Mouse (Mus musculus): Measurements from ENCODE around the gene Lypla2.

Gene Lypla2

DNA sequence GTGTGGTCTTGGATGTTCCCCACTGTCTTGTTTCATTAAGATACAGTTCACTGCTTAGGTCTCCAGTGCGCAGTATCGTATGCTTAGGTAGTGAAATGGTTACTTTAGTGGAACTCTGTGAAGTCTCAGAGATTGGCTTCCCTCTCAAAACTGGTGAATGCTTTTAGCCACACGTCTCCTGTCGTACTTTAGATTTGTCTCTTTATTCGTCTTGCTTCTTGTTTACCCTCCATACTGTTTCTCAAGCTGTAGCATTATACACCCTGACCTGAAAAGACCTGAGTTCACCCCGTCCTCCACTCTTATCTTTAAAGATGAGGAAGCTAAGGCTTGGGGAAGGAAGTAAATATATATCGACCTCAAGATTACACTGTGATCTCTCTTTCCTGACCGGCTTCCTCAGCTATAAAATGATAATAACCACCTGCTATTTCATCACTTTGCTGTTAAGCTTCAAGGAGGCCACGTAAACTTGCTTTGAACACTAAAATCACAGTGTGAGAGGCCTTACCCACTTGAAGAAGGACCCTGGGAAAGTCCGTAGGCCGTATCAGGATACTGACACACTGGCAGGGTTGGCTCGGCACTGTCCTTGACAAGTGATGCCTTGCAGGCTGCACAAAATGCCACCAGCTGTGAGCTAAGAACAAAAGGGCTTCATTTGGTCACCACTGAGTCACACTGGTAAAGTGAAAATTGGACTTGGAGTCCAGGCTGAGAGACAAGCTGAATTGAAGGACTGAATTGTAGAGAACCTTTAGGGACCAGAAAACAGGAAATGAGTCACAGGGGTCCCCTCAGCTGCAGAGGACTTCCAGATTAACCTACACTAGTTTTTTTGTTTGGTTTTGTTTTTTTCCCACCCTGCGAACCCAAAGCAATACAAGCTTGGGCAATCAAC is 735 bp upstream of the Lypla2 start:
- DNase-seq (ENCODE audit: extremely low read depth, insufficient read length, low spot score) = no peak

DNA sequence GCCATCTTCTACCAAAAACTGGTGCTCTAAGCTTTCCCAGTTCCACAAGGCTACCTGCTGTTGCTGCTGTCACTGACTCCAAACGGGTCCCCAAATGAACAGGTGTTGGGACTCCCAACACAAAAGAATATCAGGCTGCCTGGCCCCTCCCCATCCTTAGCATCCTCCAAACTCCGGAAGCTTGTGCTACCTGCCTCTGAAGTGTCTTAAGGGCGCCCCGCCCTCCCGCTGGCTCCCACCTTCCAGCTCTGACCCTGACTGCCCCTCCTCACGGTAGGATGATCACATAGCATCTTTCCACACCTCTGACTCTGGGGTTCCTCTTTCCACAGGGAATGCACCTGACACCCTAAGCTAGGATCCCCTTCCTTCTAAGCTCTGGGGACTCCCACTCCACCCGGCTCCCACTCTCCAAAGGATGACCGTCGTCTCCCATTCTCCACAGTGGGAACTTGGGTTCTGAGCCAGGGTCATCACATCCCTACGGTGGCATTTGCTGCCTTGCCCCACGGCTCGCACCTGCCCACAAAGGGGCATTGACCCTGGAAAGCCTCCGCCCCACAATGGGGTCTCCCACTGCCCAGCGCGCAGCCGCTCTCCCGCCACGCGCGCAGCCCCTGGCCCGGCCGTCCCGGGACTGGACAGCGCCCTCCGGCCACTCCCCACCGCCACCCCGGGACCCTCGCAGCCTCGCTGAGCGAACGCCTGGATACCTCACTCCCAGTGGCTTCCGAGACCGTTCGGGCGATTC is 446 bp downstream of the Lypla2 start:
- peak; percentile 18 for DNase-seq (ENCODE audit: extremely low read depth, insufficient read length, low spot score)

DNA sequence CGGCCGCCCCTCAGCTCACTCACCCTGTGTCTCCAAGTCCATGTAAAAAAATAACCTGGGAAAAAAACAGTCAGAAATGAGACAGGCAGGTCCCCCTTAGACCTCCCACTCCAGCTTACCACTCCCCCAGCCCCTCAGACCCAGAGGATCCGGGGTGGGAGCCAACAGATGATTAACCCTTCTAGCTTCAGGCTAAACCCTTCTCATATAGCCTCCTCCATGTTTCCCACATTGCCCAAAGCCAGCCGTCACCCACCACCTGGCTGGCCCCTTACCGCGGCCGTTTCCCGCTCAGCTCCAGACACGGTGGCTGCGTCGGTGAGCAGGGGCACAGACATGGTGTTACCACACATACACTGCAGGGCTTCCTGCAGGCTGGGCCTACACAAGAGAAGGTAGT is 1.8 kb downstream of the Lypla2 start:
- no peak for DNase-seq (ENCODE audit: extremely low read depth, insufficient read length, low spot score)

DNA sequence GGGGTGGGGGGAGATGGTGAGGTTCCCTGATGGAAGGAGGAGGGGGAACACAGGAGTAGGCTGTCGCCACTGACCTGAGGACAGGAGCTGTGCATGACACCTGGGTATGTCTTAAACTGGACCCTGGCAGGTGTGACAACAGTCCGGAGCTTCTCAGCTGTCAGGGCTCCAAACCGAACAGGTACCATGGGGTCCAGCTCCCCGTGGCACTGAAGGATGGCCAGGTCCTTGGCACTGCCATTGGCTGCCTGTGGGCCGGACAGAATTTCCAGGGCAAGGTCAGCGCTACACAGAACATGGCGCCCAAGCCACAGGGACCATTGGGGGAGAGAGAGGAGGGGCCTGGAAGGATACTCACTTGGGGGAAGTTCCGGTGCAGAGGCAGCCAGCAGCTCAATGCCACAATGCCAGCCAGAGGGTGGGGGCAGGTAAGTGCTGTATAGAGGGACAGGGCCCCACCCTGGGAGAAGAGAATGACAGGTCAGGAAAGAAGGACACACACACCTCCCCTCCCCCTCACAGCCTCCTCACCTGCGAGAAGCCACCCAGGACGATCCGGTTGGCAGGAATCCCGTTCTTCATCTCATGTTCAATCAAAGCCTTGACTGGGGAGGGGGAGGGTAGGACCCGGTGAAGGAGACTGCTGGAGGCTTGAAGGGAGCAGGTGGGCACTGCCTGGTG is 3.2 kb downstream of the Lypla2 start:
- no peak for DNase-seq (ENCODE audit: extremely low read depth, insufficient read length, low spot score)

DNA sequence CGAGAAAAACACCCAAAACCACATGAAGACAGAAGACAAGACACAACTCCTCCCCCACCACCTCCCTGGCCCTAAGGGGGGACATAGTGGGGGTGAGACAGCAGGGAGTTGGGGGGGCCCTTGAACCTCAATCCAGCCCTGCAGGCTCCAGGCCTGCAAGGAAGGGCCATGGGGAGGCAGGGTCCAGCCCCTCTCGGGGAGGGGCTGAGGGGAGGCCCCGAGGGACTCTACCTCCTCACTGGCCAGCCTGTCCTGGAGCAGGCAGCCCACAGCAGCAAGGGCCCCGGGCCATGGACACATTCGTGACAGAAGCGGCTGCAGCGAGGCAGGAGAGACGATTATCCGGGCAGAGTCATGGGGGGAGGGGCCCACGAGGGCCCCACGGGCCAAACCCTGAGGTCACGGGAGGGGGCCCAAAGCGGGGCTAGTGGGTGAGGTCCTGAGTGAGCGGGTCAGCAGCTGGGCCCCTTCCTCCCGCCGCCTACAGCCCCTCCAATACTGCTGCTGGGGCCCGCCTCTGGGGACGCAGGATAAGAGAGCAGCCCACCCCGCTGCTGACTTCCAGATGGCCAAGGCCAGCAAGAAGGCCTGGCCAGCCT is 4.1 kb downstream of the Lypla2 start:
- no peak for DNase-seq (ENCODE audit: extremely low read depth, insufficient read length, low spot score)

DNA sequence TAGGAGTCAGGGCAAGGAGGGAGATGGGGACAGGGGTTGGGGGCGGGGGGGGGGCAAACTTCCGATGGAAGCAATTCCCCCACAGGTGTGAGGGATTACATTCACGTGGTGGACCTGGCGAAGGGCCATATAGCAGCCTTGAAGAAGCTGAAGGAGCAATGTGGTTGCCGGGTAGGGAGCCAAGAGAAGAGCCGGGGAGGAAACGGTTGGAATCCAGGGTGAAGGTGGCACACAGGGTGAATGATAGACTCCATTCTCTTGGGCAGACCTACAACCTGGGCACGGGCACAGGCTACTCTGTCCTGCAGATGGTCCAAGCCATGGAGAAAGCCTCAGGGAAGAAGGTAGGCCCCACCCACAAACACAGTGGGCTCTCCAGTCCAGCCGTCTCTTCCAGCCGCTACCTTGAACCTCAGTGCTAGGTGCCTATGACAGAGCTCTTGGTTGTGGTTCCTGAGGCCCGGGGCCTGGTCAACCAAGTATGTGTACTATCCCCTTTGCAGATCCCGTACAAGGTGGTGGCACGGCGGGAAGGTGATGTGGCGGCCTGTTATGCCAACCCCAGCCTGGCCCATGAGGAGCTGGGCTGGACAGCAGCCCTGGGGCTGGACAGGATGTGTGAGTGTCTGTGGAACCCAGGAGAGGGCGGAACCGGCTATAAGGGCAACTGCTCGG is 5.2 kb downstream of the Lypla2 start:
- DNase-seq (ENCODE audit: extremely low read depth, insufficient read length, low spot score) = peak; percentile 23

DNA sequence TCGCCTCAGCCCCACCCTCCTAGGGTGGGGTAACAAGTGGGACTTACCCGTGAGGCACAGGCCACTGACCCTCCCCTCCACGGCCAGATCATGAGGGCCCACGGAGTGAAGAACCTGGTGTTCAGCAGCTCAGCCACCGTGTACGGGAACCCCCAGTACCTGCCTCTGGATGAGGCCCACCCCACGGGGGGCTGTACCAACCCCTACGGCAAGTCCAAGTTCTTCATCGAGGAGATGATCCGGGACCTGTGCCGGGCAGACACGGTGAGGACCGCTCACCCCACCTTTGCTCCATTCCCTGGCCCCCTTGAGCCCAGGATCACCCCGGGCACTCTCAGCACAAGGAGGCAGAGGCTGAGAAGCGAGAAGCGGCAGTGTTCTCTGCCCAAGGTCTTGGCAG is 6.1 kb downstream of the Lypla2 start:
- DNase-seq (ENCODE audit: extremely low read depth, insufficient read length, low spot score) = no peak

DNA sequence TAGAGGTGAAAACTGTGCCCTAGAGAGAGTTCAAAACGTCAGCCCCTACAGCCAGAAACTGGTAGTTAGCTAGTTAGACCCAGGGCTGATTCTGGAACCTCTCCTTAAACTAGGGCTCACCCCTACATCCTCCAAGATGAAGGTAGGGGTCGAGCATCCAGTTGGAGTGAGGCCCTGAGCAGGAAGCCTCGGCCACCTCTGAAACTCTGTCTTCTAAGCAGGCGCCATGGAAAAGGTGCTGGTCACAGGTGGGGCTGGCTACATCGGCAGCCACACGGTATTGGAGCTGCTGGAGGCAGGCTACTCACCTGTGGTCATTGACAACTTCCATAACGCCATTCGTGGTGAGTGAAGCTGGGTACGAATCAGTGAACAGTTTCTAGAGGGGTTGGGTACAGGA is 7.3 kb downstream of the Lypla2 start:
- no peak for DNase-seq (ENCODE audit: extremely low read depth, insufficient read length, low spot score)

DNA sequence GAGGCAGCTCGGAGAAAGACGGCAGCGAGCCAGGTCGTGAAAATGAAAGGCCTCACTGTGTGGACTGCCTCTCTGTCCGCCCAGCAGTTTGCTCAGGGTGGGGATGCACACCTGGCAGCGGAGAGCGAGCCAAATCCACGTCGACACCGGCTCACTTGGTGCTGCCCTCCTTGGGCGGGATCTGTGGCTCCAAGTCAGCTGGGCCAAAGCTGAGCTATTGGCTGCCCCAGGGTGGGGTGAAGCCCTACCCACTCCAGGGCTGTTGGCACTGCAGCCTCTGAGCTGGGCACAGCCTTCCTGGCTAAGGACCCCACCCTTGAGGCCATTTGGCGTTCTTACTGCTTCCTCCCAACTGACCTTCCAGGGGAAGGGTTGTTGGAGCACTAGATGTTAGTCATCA is 8.0 kb downstream of the Lypla2 start:
- DNase-seq (ENCODE audit: extremely low read depth, insufficient read length, low spot score) = peak; percentile 90

DNA sequence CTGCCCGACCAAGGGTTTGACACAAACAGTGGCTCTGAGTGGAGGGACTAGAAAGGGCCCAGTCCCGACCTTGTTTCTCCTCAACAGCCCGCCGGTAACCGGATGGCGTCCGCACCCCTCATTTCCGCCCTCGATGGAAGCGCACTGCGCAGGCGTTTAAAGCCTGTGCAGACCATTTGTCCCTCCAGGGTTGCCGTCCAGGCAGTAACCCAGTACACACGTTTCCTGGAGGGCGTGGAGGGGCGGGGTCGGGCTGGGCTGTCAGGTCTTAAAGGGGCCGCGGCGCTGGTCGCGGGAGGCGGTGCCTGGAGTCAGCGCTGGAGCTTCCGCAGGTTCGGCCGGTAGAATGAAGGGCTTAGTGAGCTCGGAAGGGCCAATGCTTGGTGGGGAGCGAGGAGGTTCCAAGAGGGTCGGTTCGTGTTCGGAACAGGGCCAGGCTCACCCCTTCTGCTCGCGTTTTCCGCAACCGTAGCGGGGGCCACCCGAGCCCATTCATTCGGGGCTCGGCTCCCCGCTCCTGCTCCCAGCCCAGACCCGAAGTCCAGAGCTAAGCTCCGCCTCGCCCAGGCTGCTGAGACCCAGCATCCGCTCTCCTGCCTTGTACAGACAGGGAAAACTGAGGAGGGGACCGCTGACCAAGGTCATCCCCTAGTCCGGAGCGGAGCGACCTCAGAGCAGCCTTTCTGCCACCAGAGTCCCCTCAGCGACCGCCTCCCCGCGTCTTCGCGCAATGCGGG is 8.8 kb downstream of the Lypla2 start, which contains the start of gene Gale:
Gale (plus strand) TSS at position 271 of the 737 bp plus-strand sequence.
- DNase-seq (ENCODE audit: extremely low read depth, insufficient read length, low spot score) = peak; percentile 96

DNA sequence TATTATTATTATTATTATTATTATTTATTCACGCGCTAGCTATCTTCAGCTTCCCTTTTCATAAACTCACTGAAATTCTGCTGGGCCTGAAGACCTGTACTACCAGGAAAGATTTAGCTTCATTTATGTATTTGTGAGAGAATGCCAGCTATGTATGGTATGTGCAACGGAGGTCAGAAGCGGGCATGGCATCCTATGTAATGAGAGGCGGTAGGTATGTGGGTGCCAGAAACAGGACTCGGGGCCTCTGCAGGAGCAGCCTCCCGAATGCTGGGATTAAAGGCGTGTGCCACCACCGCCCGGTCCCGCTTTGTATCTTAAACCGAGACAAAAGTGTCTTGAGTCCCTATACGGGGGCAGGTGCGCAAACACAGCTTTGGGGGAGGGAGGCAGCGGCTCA is 9.5 kb downstream of the Lypla2 start:
- DNase-seq (ENCODE audit: extremely low read depth, insufficient read length, low spot score) = no peak

DNA sequence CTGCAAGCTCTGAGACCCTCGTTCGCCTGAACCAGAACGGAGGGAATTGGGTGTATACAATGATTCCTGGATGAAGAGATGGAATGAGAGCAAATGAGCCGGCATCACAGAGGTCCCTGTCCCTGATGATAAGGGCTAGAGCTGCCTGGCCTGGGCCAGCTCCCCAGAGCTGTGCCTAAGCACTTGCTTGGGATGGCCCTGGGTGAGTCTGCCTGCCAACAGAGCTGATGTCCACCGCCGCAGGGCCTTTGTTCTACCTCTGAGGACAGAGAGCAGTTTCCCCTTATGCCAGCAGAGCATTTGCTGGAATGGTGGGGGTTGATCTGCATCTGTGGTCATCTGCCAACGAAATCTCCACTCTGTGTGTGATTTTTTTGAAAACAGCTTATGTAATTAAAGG is 10.2 kb downstream of the Lypla2 start:
- DNase-seq (ENCODE audit: extremely low read depth, insufficient read length, low spot score) = no peak

DNA sequence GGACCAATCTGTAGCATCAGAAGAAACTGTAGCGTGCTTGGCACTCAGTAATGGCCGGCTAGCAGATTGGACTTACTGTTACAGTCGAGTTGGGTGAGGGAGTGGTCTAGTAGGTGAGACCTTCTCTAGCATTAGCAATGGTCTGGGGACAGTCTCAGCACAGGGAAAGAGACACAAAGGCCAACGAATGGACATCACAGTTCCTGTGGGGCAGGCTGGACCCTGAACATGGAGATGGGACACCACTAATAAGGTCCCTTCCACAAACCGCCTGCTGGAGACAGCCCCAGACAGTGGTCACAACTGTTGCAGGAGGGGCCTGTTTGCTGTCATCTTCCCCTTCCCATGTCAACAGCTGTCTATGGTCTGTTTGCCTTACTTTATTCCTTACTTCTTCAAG is 10.7 kb downstream of the Lypla2 start:
- no peak for DNase-seq (ENCODE audit: extremely low read depth, insufficient read length, low spot score)

DNA sequence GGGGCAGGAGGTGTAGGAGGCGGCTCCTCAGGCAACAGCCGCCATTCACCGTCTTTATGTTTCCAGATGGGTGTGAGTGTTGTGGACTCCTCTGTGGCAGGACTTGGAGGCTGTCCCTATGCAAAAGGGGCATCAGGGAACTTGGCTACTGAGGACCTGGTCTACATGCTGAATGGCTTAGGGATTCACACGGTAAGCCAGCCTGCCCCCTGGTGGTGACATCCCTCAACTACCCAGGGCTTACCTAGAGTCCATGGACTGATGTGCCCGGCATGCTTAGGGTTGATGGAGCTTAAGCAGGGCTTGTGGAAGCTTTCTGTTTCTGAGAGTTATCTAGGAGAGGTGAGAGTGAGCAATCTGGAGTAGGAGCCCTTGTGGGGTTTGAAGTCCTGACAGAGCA is 11.7 kb downstream of the Lypla2 start:
- DNase-seq (ENCODE audit: extremely low read depth, insufficient read length, low spot score) = peak; percentile 45

DNA sequence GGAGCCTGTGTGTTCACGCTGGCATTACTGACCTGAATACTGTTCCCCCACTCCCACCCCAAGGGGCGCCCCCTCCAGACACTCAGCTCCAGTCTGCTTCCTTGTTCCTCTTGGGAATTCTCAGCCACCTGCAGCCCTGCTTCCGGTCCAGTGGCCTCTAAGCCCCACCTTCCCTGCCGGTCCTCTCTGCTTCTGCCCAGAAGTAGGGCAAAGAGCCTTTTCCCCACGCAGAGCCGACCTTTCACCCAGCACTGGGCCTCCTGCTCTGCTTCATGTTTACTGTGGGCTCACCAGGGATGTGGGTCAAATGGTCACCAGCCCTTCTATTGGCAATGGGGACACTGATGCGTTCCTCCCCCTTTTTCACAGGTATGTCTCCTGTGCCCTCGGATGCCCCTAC is 14.1 kb downstream of the Lypla2 start:
- no peak for DNase-seq (ENCODE audit: extremely low read depth, insufficient read length, low spot score)

DNA sequence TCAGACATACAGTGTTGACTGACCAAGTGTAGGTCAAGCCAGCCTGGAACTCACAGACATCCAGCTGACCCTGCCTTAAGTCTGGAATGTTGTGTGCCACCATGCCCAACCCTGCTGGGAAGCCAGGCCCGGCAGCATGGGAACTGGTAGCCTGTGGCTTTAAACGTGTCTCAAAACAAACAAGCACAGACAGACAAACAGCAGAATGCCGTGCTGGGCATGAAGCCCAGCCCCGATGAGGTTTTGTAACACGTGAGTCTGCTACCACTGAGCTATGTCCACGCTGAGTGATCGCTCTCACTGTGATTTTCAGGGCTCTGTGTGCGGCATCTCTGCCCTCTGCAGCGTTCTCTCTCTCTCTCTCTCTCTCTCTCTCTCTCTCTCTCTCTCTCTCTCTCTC is 16.5 kb downstream of the Lypla2 start:
- DNase-seq (ENCODE audit: extremely low read depth, insufficient read length, low spot score) = no peak

DNA sequence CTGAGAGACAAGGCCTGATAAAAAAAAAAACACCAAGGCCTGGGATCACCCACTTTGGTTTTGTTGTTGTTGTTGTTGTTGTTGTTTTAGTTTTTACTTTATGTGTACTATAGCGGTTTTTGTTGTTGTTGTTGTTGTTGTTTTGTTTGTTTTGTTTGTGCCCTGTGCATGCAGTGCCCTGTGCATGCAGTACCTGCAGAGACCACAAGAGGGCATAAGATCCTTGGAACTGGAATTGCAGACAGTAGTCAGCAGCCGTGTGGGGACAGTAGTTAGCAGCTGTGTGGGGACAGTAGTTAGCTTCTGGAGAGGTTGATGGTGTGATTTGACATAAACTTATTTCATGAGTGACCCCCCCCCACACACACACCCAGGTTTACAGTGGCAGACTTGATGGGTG is 18.2 kb downstream of the Lypla2 start:
- DNase-seq (ENCODE audit: extremely low read depth, insufficient read length, low spot score) = no peak

DNA sequence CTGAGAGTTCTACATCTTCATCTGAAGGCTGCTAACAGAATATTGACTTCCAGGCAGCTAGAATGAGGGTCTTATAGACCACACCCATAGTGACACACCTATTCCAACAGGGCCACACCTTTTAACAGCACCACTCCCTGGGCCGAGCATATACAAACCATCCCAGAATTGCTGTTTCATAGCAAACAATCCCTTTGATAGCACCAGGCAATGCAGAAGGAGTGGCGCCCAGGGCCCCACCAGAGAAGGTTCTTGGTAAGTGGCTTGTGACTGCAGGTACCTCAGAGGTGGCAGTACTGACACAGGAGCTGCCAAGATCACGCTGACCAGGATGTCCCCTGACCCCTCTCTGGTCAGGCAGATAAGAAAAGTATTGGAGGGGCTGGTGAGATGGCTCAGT is 19.2 kb downstream of the Lypla2 start:
- no peak for DNase-seq (ENCODE audit: extremely low read depth, insufficient read length, low spot score)

DNA sequence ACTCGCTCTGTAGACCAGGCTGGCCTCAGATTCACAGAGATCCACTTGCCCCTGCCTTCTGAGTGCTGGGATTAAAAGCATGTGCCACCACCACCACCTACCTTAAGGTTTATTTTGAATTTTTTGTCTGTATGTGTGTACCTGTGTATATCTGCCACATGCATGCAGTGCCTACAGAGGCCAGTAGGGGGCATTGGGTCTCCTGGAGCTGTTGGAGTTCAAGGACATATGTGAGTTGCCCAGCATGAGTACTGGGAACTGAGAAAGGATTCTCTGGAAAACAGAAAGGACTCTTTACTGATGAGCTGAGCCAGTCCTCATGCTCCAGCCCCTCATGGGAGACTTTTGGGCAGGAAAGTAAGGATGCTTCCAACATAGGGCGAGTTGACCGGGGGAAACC is 20.9 kb downstream of the Lypla2 start:
- no peak for DNase-seq (ENCODE audit: extremely low read depth, insufficient read length, low spot score)

DNA sequence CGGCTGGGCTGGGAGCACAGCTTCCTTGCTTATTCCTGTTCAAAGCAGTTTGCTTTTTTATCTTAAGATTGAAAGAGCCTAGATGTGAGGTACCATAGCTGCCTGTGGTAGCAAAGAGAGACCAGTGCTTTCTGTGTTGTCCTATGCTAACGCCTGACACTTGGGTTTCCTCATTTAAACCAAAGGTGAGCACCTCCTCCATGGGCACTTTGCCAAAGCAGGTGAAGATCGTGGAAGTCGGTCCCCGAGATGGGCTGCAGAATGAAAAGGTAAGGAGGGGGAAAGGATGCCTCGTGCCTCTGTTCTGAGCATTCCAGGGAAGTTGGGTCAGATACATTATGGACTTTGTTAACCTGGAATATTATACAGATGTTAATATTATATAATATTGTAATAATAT is 22.1 kb downstream of the Lypla2 start:
- DNase-seq (ENCODE audit: extremely low read depth, insufficient read length, low spot score) = no peak
